In the genomic region with DNA sequence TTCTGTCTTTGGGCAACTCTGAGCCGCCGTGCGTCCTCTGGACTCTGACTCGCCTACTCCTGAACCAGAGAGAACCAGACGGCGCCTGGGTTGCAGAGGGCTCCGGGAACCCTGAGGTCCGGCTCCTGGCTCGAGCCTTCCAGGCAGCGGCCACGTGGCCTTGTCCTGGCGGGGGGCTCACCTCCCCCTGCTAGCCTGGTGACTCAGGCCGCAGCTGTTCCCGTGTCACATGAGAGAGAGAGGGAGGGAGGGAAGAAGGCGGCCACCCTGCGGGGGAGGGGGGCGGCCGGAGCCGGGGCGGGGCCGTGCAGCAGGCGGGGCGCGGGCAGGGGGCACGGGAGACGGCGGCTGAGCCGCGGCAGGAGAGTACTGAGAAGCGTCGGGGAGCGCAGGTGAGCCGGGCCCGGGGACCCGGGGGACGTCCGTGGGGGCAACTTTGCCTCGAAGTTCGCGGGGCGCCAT, we compare ENCODE assay signal across 8 mouse cellular contexts. TPM values are rescaled to one million over a fixed set of nuclear protein-coding genes. Genes with fewer than 3 reads are reported as not detected.
DNase-seq lines count a peak whose midpoint lies in the region; ATAC-seq and TF ChIP-seq lines count a peak whose summit lies in the region.

No protein-coding gene starts in this region.

- no peaks in the 10 kb centered on the region; the same call in 1 of the 2 replicates for H3K9me3 ChIP-seq in erythroblast, embryonic 14.5 days (ENCODE audit: control insufficient read depth, low read length)
- H3K9me3 ChIP-seq in embryonic facial prominence, embryonic 11.5 days (replicated peaks; ENCODE audit: control insufficient read depth, low read length), result no peaks in the 10 kb centered on the region
- no peaks in the 10 kb centered on the region for H3K9me3 ChIP-seq in limb, embryonic 14.5 days (ENCODE audit: control insufficient read depth, low read length)
- no peaks in the 10 kb centered on the region for H3K9me3 ChIP-seq in midbrain, embryonic 13.5 days
- H3K9me3 ChIP-seq in stomach, embryonic 15.5 days, result no peaks in the 10 kb centered on the region

- H3K79me2 ChIP-seq in heart, adult 2 months (replicated peaks; ENCODE audit: control insufficient read depth, insufficient read depth, low read length), result no peaks in the 10 kb centered on the region

- no peak for TF ChIP-seq EP300 in heart, adult 2 months (IDR thresholded peaks at IDR 0.05; ENCODE audit: insufficient read depth, low read depth, low read length)

- H3K27ac ChIP-seq in embryonic facial prominence, embryonic 11.5 days (replicated peaks; ENCODE audit: low read depth, low read length), result peak overlapping the region; percentile 84
- peak overlapping the region; percentile 96 for H3K27ac ChIP-seq in heart, adult 2 months
- peak overlapping the region; percentile 99 for H3K27ac ChIP-seq in kidney, adult 2 months (ENCODE audit: insufficient read depth, low read depth, low read length)
- H3K27ac ChIP-seq in limb, embryonic 14.5 days (replicated peaks; ENCODE audit: low read depth, low read length), result peak overlapping the region; percentile 96
- H3K27ac ChIP-seq in midbrain, embryonic 13.5 days, result peak overlapping the region; percentile 21; the same call in 1 of the 2 replicates
- peak overlapping the region; percentile 88 for H3K27ac ChIP-seq in stomach, embryonic 15.5 days

- no peak for TF ChIP-seq CTCF in heart, adult 2 months (IDR thresholded peaks at IDR 0.05)
- no peak for TF ChIP-seq CTCF in kidney, adult 2 months (conservative IDR thresholded peaks at IDR 0.05; ENCODE audit: insufficient read depth, insufficient read length, low read depth, low read length)

- TF ChIP-seq POLR2A in heart, adult 2 months (IDR thresholded peaks at IDR 0.05; ENCODE audit: insufficient read depth, low read depth, low read length), result peak; percentile 17; the same call in 1 of the 2 replicates
- TF ChIP-seq POLR2A in kidney, adult 2 months (IDR thresholded peaks at IDR 0.05; ENCODE audit: low read depth, low read length), result peak; percentile 23
- TF ChIP-seq POLR2A in limb, embryonic 14.5 days (IDR thresholded peaks at IDR 0.05; ENCODE audit: borderline replicate concordance, extremely low read depth, insufficient read depth, insufficient read length), result 0 out of 2 replicates have a peak, but pooled peaks have one; percentile 60

- H3K27me3 ChIP-seq in erythroblast, embryonic 14.5 days (ENCODE audit: control insufficient read depth), result peaks cover 58% of the 10 kb centered on the region
- H3K27me3 ChIP-seq in embryonic facial prominence, embryonic 11.5 days (ENCODE audit: control insufficient read depth, insufficient read depth, low read length), result no peaks in the 10 kb centered on the region
- H3K27me3 ChIP-seq in heart, adult 2 months (ENCODE audit: control insufficient read depth, insufficient read depth, low read length), result no peaks in the 10 kb centered on the region
- no peaks in the 10 kb centered on the region for H3K27me3 ChIP-seq in kidney, adult 2 months (replicated peaks; ENCODE audit: control insufficient read depth, insufficient read depth, low read length)
- no peaks in the 10 kb centered on the region for H3K27me3 ChIP-seq in limb, embryonic 14.5 days (ENCODE audit: control insufficient read depth, insufficient read depth, low read length)
- peaks cover 15% of the 10 kb centered on the region for H3K27me3 ChIP-seq in midbrain, embryonic 13.5 days
- H3K27me3 ChIP-seq in stomach, embryonic 15.5 days (replicated peaks), result no peaks in the 10 kb centered on the region

- DNase-seq in embryonic facial prominence, embryonic 11.5 days (ENCODE audit: low spot score), result peak; percentile 86
- peak; percentile 88 to 90 for DNase-seq in heart, adult 2 months
- DNase-seq in kidney, adult 2 months, result peak; percentile 95
- peak; percentile 86 for DNase-seq in limb, embryonic 14.5 days (ENCODE audit: low spot score)

- peaks cover 6% of the 10 kb centered on the region for H3K4me1 ChIP-seq in erythroblast, embryonic 14.5 days (ENCODE audit: control insufficient read depth)
- no peaks in the 10 kb centered on the region for H3K4me1 ChIP-seq in embryonic facial prominence, embryonic 11.5 days (ENCODE audit: control insufficient read depth, insufficient read depth, low read length)
- H3K4me1 ChIP-seq in heart, adult 2 months (ENCODE audit: control insufficient read depth, insufficient read depth, low read length), result peaks cover 1% of the 10 kb centered on the region; the same call in 1 of the 2 replicates
- H3K4me1 ChIP-seq in kidney, adult 2 months (ENCODE audit: control insufficient read depth, insufficient read depth, low read length), result peaks cover 14% of the 10 kb centered on the region; the same call in 1 of the 2 replicates
- peaks cover 24% of the 10 kb centered on the region for H3K4me1 ChIP-seq in limb, embryonic 14.5 days (ENCODE audit: control insufficient read depth, insufficient read depth, low read length)
- H3K4me1 ChIP-seq in midbrain, embryonic 13.5 days (replicated peaks), result peaks cover 19% of the 10 kb centered on the region
- H3K4me1 ChIP-seq in stomach, embryonic 15.5 days, result peaks cover 18% of the 10 kb centered on the region; the same call in 1 of the 2 replicates

- WGBS in embryonic facial prominence, embryonic 11.5 days, result 2% methylated on average over 38 of the region's 41 CpGs
- WGBS in heart, adult 2 months, result under 1% methylated on average over 36 of the region's 41 CpGs
- WGBS in kidney, adult 2 months, result 2% methylated on average over 37 of the region's 41 CpGs
- WGBS in limb, embryonic 14.5 days, result under 1% methylated on average over 35 of the region's 41 CpGs
- WGBS in midbrain, embryonic 13.5 days, result 1% methylated on average over 39 of the region's 41 CpGs
- WGBS in stomach, embryonic 15.5 days, result 2% methylated on average over 39 of the region's 41 CpGs

- no peak for ATAC-seq in erythroblast, adult 5-6 weeks (replicated peaks; ENCODE audit: low FRiP score, poor library complexity, severe bottlenecking)
- peak; percentile 73 for ATAC-seq in embryonic facial prominence, embryonic 11.5 days (replicated peaks; ENCODE audit: insufficient number of reproducible peaks, low FRiP score, low TSS enrichment, low read depth)
- ATAC-seq in limb, embryonic 14.5 days (ENCODE audit: low FRiP score, low read depth), result peak; percentile 87
- ATAC-seq in midbrain, embryonic 13.5 days, result peak; percentile 69
- ATAC-seq in stomach, embryonic 15.5 days (ENCODE audit: insufficient read depth, low FRiP score, low read depth), result peak; percentile 79

- peak overlapping the region; percentile 76 for H3K4me2 ChIP-seq in embryonic facial prominence, embryonic 11.5 days (ENCODE audit: low read depth, low read length)
- H3K4me2 ChIP-seq in limb, embryonic 14.5 days (replicated peaks; ENCODE audit: low read depth, low read length, severe bottlenecking), result peak overlapping the region; percentile 72
- peak overlapping the region; percentile 86 for H3K4me2 ChIP-seq in midbrain, embryonic 13.5 days (replicated peaks)
- H3K4me2 ChIP-seq in stomach, embryonic 15.5 days, result peak overlapping the region; percentile 83

- intact Hi-C loops in heart, adult 2 months (cut with DNase I), result no loop called here

- peak overlapping the region; percentile 54 for H3K4me3 ChIP-seq in erythroblast, embryonic 14.5 days (replicated peaks)
- peak overlapping the region; percentile 89 for H3K4me3 ChIP-seq in embryonic facial prominence, embryonic 11.5 days (ENCODE audit: low read depth, low read length)
- peak overlapping the region; percentile 95 for H3K4me3 ChIP-seq in heart, adult 2 months
- peak overlapping the region; percentile 92 for H3K4me3 ChIP-seq in kidney, adult 2 months (ENCODE audit: insufficient read depth, low read depth, low read length)
- H3K4me3 ChIP-seq in limb, embryonic 14.5 days (replicated peaks; ENCODE audit: low read length), result peak overlapping the region; percentile 91
- peak overlapping the region; percentile 76 for H3K4me3 ChIP-seq in midbrain, embryonic 13.5 days (replicated peaks)
- peak overlapping the region; percentile 92 for H3K4me3 ChIP-seq in stomach, embryonic 15.5 days (replicated peaks)

- peak overlapping the region; percentile 92 for H3K9ac ChIP-seq in embryonic facial prominence, embryonic 11.5 days (replicated peaks; ENCODE audit: low read length)
- H3K9ac ChIP-seq in heart, adult 2 months (ENCODE audit: low read depth, low read length), result peak overlapping the region; percentile 95
- H3K9ac ChIP-seq in limb, embryonic 14.5 days (ENCODE audit: low read depth, low read length, severe bottlenecking), result peak overlapping the region; percentile 97
- H3K9ac ChIP-seq in midbrain, embryonic 13.5 days (replicated peaks), result peak overlapping the region; percentile 85
- H3K9ac ChIP-seq in stomach, embryonic 15.5 days, result peak overlapping the region; percentile 86

- no peaks in the 10 kb centered on the region; the same call in 1 of the 2 replicates for H3K36me3 ChIP-seq in erythroblast, embryonic 14.5 days (ENCODE audit: control insufficient read depth)
- H3K36me3 ChIP-seq in embryonic facial prominence, embryonic 11.5 days (replicated peaks; ENCODE audit: control insufficient read depth, insufficient read depth, low read depth, low read length), result no peaks in the 10 kb centered on the region; the same call in 1 of the 2 replicates
- no peaks in the 10 kb centered on the region for H3K36me3 ChIP-seq in heart, adult 2 months (ENCODE audit: control insufficient read depth, insufficient read depth, low read length)
- peaks cover 4% of the 10 kb centered on the region; the same call in 1 of the 2 replicates for H3K36me3 ChIP-seq in kidney, adult 2 months (ENCODE audit: control insufficient read depth, insufficient read depth, low read length)
- H3K36me3 ChIP-seq in limb, embryonic 14.5 days (ENCODE audit: control insufficient read depth, insufficient read depth, low read length), result peaks cover 32% of the 10 kb centered on the region
- no peaks in the 10 kb centered on the region for H3K36me3 ChIP-seq in midbrain, embryonic 13.5 days
- peaks cover 12% of the 10 kb centered on the region for H3K36me3 ChIP-seq in stomach, embryonic 15.5 days

RNA-seq across cellular contexts. Expression of gene Cd63, which starts 8.8 kb away (rescaled TPM):
- polyA plus RNA-seq in erythroblast, embryonic 14.5 days (2012), result 0.04 and 0.21 TPM in 2 replicates
- total RNA-seq in erythroblast, adult 5-6 weeks (2015; ENCODE audit: low replicate concordance), result 90.9 and 115 TPM in 2 replicates
- 27.2 and 35.5 TPM in 2 replicates for total RNA-seq in erythroblast, adult 5-6 weeks (2017; ENCODE audit: low replicate concordance)
- 324 and 334 TPM in 2 replicates for polyA plus RNA-seq in embryonic facial prominence, embryonic 11.5 days (2014; fragmentation: Nextera tagmentation; extraction: Ambion mirVana)
- total RNA-seq in heart, adult 2 months (2021), result 100 to 1,000 TPM; 132 to 156 TPM
- 83.2 and 101 TPM in 2 replicates for polyA plus RNA-seq in heart, adult 2 months (2012; rRNA removed)
- 713 and 847 TPM in 2 replicates for polyA plus RNA-seq in kidney, adult 2 months (2012; rRNA removed)
- polyA plus RNA-seq in limb, embryonic 14.5 days (2012; rRNA removed), result 346 and 448 TPM in 2 replicates
- polyA plus RNA-seq in limb, embryonic 14.5 days (2014; fragmentation: Nextera tagmentation; extraction: Ambion mirVana), result 942 and 957 TPM in 2 replicates
- 127 and 141 TPM in 2 replicates for polyA plus RNA-seq in midbrain, embryonic 13.5 days (2015; fragmentation: Nextera tagmentation; extraction: Ambion mirVana)
- 693 and 758 TPM in 2 replicates for polyA plus RNA-seq in stomach, embryonic 15.5 days (2015; fragmentation: Nextera tagmentation; extraction: Ambion mirVana)

RNA-seq across cellular contexts. Expression of gene Rdh5, which starts 13.1 kb away (rescaled TPM):
- 0.06 and 0.17 TPM in 2 replicates for polyA plus RNA-seq in erythroblast, embryonic 14.5 days (2012)
- 5.0 TPM in 1 of 2 replicates, not detected in the other for total RNA-seq in erythroblast, adult 5-6 weeks (2015; ENCODE audit: low replicate concordance)
- 1.1 TPM in 1 of 2 replicates, not detected in the other for total RNA-seq in erythroblast, adult 5-6 weeks (2017; ENCODE audit: low replicate concordance)
- polyA plus RNA-seq in embryonic facial prominence, embryonic 11.5 days (2014; fragmentation: Nextera tagmentation; extraction: Ambion mirVana), result 9.2 and 11.4 TPM in 2 replicates
- 1 to 10 TPM; 5.2 to 5.9 TPM for total RNA-seq in heart, adult 2 months (2021)
- polyA plus RNA-seq in heart, adult 2 months (2012; rRNA removed), result 19.4 and 24.9 TPM in 2 replicates
- 38.9 and 46.0 TPM in 2 replicates for polyA plus RNA-seq in kidney, adult 2 months (2012; rRNA removed)
- polyA plus RNA-seq in limb, embryonic 14.5 days (2012; rRNA removed), result 17.9 and 23.2 TPM in 2 replicates
- polyA plus RNA-seq in limb, embryonic 14.5 days (2014; fragmentation: Nextera tagmentation; extraction: Ambion mirVana), result 11.8 and 12.5 TPM in 2 replicates
- 14.8 and 20.9 TPM in 2 replicates for polyA plus RNA-seq in midbrain, embryonic 13.5 days (2015; fragmentation: Nextera tagmentation; extraction: Ambion mirVana)
- 12.9 and 15.0 TPM in 2 replicates for polyA plus RNA-seq in stomach, embryonic 15.5 days (2015; fragmentation: Nextera tagmentation; extraction: Ambion mirVana)

RNA-seq across cellular contexts. Expression of gene Bloc1s1, which starts 14.2 kb away (rescaled TPM):
- polyA plus RNA-seq in erythroblast, embryonic 14.5 days (2012), result 16.6 and 25.2 TPM in 2 replicates
- total RNA-seq in erythroblast, adult 5-6 weeks (2015; ENCODE audit: low replicate concordance), result 25.4 and 37.0 TPM in 2 replicates
- total RNA-seq in erythroblast, adult 5-6 weeks (2017; ENCODE audit: low replicate concordance), result 22.7 and 24.7 TPM in 2 replicates
- polyA plus RNA-seq in embryonic facial prominence, embryonic 11.5 days (2014; fragmentation: Nextera tagmentation; extraction: Ambion mirVana), result 196 and 213 TPM in 2 replicates
- total RNA-seq in heart, adult 2 months (2021), result 100 to 1,000 TPM; 181 to 201 TPM
- polyA plus RNA-seq in heart, adult 2 months (2012; rRNA removed), result 229 and 234 TPM in 2 replicates
- 339 and 365 TPM in 2 replicates for polyA plus RNA-seq in kidney, adult 2 months (2012; rRNA removed)
- polyA plus RNA-seq in limb, embryonic 14.5 days (2012; rRNA removed), result 211 and 285 TPM in 2 replicates
- 242 and 262 TPM in 2 replicates for polyA plus RNA-seq in limb, embryonic 14.5 days (2014; fragmentation: Nextera tagmentation; extraction: Ambion mirVana)
- polyA plus RNA-seq in midbrain, embryonic 13.5 days (2015; fragmentation: Nextera tagmentation; extraction: Ambion mirVana), result 266 and 289 TPM in 2 replicates
- polyA plus RNA-seq in stomach, embryonic 15.5 days (2015; fragmentation: Nextera tagmentation; extraction: Ambion mirVana), result 190 and 208 TPM in 2 replicates

RNA-seq across cellular contexts. Expression of gene Gdf11, which starts 18.1 kb away (rescaled TPM):
- not detected in 2 replicates for polyA plus RNA-seq in erythroblast, embryonic 14.5 days (2012)
- not detected in 2 replicates for total RNA-seq in erythroblast, adult 5-6 weeks (2015; ENCODE audit: low replicate concordance)
- total RNA-seq in erythroblast, adult 5-6 weeks (2017; ENCODE audit: low replicate concordance), result not detected in 2 replicates
- polyA plus RNA-seq in embryonic facial prominence, embryonic 11.5 days (2014; fragmentation: Nextera tagmentation; extraction: Ambion mirVana), result 10.5 and 10.9 TPM in 2 replicates
- total RNA-seq in heart, adult 2 months (2021), result 1 to 10 TPM; 2.0 to 2.5 TPM
- 0.78 and 1.1 TPM in 2 replicates for polyA plus RNA-seq in heart, adult 2 months (2012; rRNA removed)
- polyA plus RNA-seq in kidney, adult 2 months (2012; rRNA removed), result 2.5 and 2.9 TPM in 2 replicates
- polyA plus RNA-seq in limb, embryonic 14.5 days (2012; rRNA removed), result 10.8 and 11.8 TPM in 2 replicates
- 6.3 and 9.2 TPM in 2 replicates for polyA plus RNA-seq in limb, embryonic 14.5 days (2014; fragmentation: Nextera tagmentation; extraction: Ambion mirVana)
- 11.2 and 11.7 TPM in 2 replicates for polyA plus RNA-seq in midbrain, embryonic 13.5 days (2015; fragmentation: Nextera tagmentation; extraction: Ambion mirVana)
- 4.4 and 4.7 TPM in 2 replicates for polyA plus RNA-seq in stomach, embryonic 15.5 days (2015; fragmentation: Nextera tagmentation; extraction: Ambion mirVana)

RNA-seq across cellular contexts. Expression of gene Itga7, which starts 24.0 kb away (rescaled TPM):
- polyA plus RNA-seq in erythroblast, embryonic 14.5 days (2012), result 0.07 TPM in 1 of 2 replicates, not detected in the other
- not detected in 2 replicates for total RNA-seq in erythroblast, adult 5-6 weeks (2015; ENCODE audit: low replicate concordance)
- total RNA-seq in erythroblast, adult 5-6 weeks (2017; ENCODE audit: low replicate concordance), result not detected in 2 replicates
- polyA plus RNA-seq in embryonic facial prominence, embryonic 11.5 days (2014; fragmentation: Nextera tagmentation; extraction: Ambion mirVana), result 2.3 and 2.7 TPM in 2 replicates
- 100 to 1,000 TPM; 140 to 155 TPM for total RNA-seq in heart, adult 2 months (2021)
- polyA plus RNA-seq in heart, adult 2 months (2012; rRNA removed), result 151 and 206 TPM in 2 replicates
- polyA plus RNA-seq in kidney, adult 2 months (2012; rRNA removed), result 14.6 and 17.8 TPM in 2 replicates
- polyA plus RNA-seq in limb, embryonic 14.5 days (2012; rRNA removed), result 22.3 and 24.1 TPM in 2 replicates
- 7.0 and 11.5 TPM in 2 replicates for polyA plus RNA-seq in limb, embryonic 14.5 days (2014; fragmentation: Nextera tagmentation; extraction: Ambion mirVana)
- 1.7 and 2.5 TPM in 2 replicates for polyA plus RNA-seq in midbrain, embryonic 13.5 days (2015; fragmentation: Nextera tagmentation; extraction: Ambion mirVana)
- polyA plus RNA-seq in stomach, embryonic 15.5 days (2015; fragmentation: Nextera tagmentation; extraction: Ambion mirVana), result 5.2 and 5.7 TPM in 2 replicates

Comparison
In these comparisons a context has a peak if more than half of its experiments do, and no peak if none do; other contexts are left out.
1. H3K27ac ChIP-seq: peak in every context shown above with its lines; median percentile 99 in kidney, adult 2 months; 96 in heart, adult 2 months; 96 in limb, embryonic 14.5 days; 88 in stomach, embryonic 15.5 days; 84 in embryonic facial prominence, embryonic 11.5 days; 21 in midbrain, embryonic 13.5 days.
2. RNA of gene Cd63, which starts 8.8 kb away (polyA plus RNA-seq): 346 to 957 TPM in limb, embryonic 14.5 days, 713 to 847 TPM in kidney, adult 2 months, 693 to 758 TPM in stomach, embryonic 15.5 days, 324 to 334 TPM in embryonic facial prominence, embryonic 11.5 days, 127 to 141 TPM in midbrain, embryonic 13.5 days and 83.2 to 101 TPM in heart, adult 2 months; 0.04 to 0.21 TPM in erythroblast, embryonic 14.5 days; every median in the first group is over 10 times any median in the second.
3. Peak in every context shown above with its lines, with median percentiles within 50 percentile points of each other: H3K4me3 ChIP-seq, DNase-seq, H3K4me2 ChIP-seq, H3K9ac ChIP-seq and POLR2A ChIP-seq.